Mouse (Mus musculus): ENCODE measurements around the gene Ccdc90b. TPM values are rescaled to one million over a fixed set of nuclear protein-coding genes. Genes with fewer than 3 reads are reported as not detected.

The Ccdc90b gene
- total RNA-seq, 2 experiments from 2014 or later, result 33.8 to 36.9 TPM

Other genes starting within 250 kb of the Ccdc90b start
- gene Ankrd42, start 76.0 kb downstream of the Ccdc90b start, total RNA-seq (2021), result 1 to 10 TPM; 1.9 to 2.1 TPM
- gene Pcf11, start 108.8 kb downstream of the Ccdc90b start, total RNA-seq (2021), result 10 to 100 TPM; 28.6 to 39.2 TPM
- 10 to 100 TPM; 17.3 to 18.6 TPM for gene Rab30, start 180.5 kb downstream of the Ccdc90b start, total RNA-seq (2021)

Measured in heart, postnatal 10 days (tissue).